In genomic region chr6:19214700-19215099, GRCm38 (mm10) we compare ENCODE assay signal across 27 mouse cellular contexts.
DNase-seq lines count a peak whose midpoint lies in the region; ATAC-seq and TF ChIP-seq lines count a peak whose summit lies in the region.
"Had no signal": no experiment of that assay in that cellular context is flagged by ENCODE, and none has a peak within 500 bp of the region (broad histone marks: within the 10 kb centered on the region; RNA-seq: fewer than 3 reads in every experiment).

No protein-coding gene starts in this region.

- no peaks in the 10 kb centered on the region for H3K4me1 ChIP-seq in midbrain, postnatal 0 days (ENCODE audit: insufficient read depth, low read length)
- H3K4me1 ChIP-seq in midbrain, embryonic 11.5 days (ENCODE audit: control insufficient read depth, insufficient read depth, low read length) = no peaks in the 10 kb centered on the region
- H3K4me1 ChIP-seq: embryonic facial prominence, embryonic 10.5 days; heart, embryonic 12.5 days; kidney, embryonic 15.5 days; limb, embryonic 15.5 days; megakaryocyte, embryonic 14.5 days; neural tube, embryonic 12.5 days had no signal

- H3K9me3 ChIP-seq in midbrain, postnatal 0 days (ENCODE audit: low read length) = no peaks in the 10 kb centered on the region
- no peaks in the 10 kb centered on the region for H3K9me3 ChIP-seq in midbrain, embryonic 11.5 days (ENCODE audit: control insufficient read depth, low read length)
- H3K9me3 ChIP-seq: embryonic facial prominence, embryonic 10.5 days; kidney, embryonic 15.5 days; limb, embryonic 15.5 days; megakaryocyte, embryonic 14.5 days; neural tube, embryonic 12.5 days had no signal

- H3K4me2 ChIP-seq in midbrain, postnatal 0 days (ENCODE audit: low read depth, low read length, poor library complexity, severe bottlenecking) = no peak overlapping the region
- no peak overlapping the region for H3K4me2 ChIP-seq in midbrain, embryonic 11.5 days
- H3K4me2 ChIP-seq: heart, embryonic 12.5 days; kidney, embryonic 15.5 days; limb, embryonic 15.5 days; lung, embryonic 14.5 days; neural tube, embryonic 12.5 days had no signal

- peak; percentile 80; the same call in 1 of the 2 replicates for ATAC-seq in cerebellum, adult (ENCODE audit: insufficient number of reproducible peaks, low FRiP score, low TSS enrichment)
- no peak for ATAC-seq in midbrain, postnatal 0 days (ENCODE audit: low FRiP score)
- no peak for ATAC-seq in midbrain, embryonic 11.5 days (ENCODE audit: low FRiP score)

- WGBS in midbrain, postnatal 0 days = 86% methylated on average over 1 of the region's 1 CpGs
- 91% methylated on average over 1 of the region's 1 CpGs for WGBS in midbrain, embryonic 11.5 days

- no peak overlapping the region for H3K27ac ChIP-seq in midbrain, postnatal 0 days (ENCODE audit: low read depth, low read length)
- H3K27ac ChIP-seq in midbrain, embryonic 11.5 days (ENCODE audit: low read depth, low read length) = no peak overlapping the region
- H3K27ac ChIP-seq: embryonic facial prominence, embryonic 10.5 days; kidney, embryonic 15.5 days; limb, embryonic 15.5 days; liver, embryonic 14.5 days; neural tube, embryonic 12.5 days had no signal

- DNase-seq in cerebellum, postnatal 4 days (ENCODE audit: low spot score in 2 of 2) = no peak
- peak; percentile 16 for DNase-seq in midbrain, postnatal 0 days (ENCODE audit: low spot score)
- no peak for DNase-seq in midbrain, embryonic 11.5 days (ENCODE audit: low spot score, missing footprints)
- DNase-seq in cerebellum, postnatal 10 days = peak; percentile 53 to 63
- no peak for DNase-seq in T-cell, adult 2 months (ENCODE audit: low spot score)
- no peak for DNase-seq in yolk sac, embryonic 10.5 days (ENCODE audit: low spot score)
- no peak for DNase-seq in lung, postnatal 10 days
- DNase-seq: adrenal gland, postnatal 14 days; gastrocnemius, postnatal 14 days; heart, adult 18-20 months; heart, postnatal 14 days; kidney, adult 11 months; kidney, postnatal 36 days; layer of hippocampus, postnatal 36 days; lung, embryonic 14.5 days; lung, postnatal 36 days; midbrain, embryonic 14.5 days; retina, postnatal 1 day; thymus, postnatal 4 days had no signal

- no peak overlapping the region for H3K9ac ChIP-seq in midbrain, postnatal 0 days (replicated peaks; ENCODE audit: low read length, poor library complexity, severe bottlenecking)
- H3K9ac ChIP-seq in midbrain, embryonic 11.5 days (ENCODE audit: low read length) = no peak overlapping the region
- H3K9ac ChIP-seq: heart, embryonic 12.5 days; kidney, embryonic 15.5 days; limb, embryonic 15.5 days; liver, embryonic 14.5 days; lung, embryonic 14.5 days; neural tube, embryonic 12.5 days had no signal

- TF ChIP-seq CTCF in midbrain, postnatal 0 days (IDR thresholded peaks at IDR 0.05) = no peak

- H3K36me3 ChIP-seq in midbrain, postnatal 0 days (ENCODE audit: insufficient read depth, low read length) = no peaks in the 10 kb centered on the region
- no peaks in the 10 kb centered on the region for H3K36me3 ChIP-seq in midbrain, embryonic 11.5 days (ENCODE audit: control insufficient read depth, insufficient read depth, low read length)
- H3K36me3 ChIP-seq: embryonic facial prominence, embryonic 10.5 days; heart, embryonic 12.5 days; kidney, embryonic 15.5 days; limb, embryonic 15.5 days; neural tube, embryonic 12.5 days had no signal

- no peaks in the 10 kb centered on the region for H3K27me3 ChIP-seq in midbrain, postnatal 0 days (ENCODE audit: insufficient read depth, low read length)
- H3K27me3 ChIP-seq in midbrain, embryonic 11.5 days (ENCODE audit: control insufficient read depth, insufficient read depth, low read length) = no peaks in the 10 kb centered on the region
- H3K27me3 ChIP-seq: heart, embryonic 12.5 days; kidney, embryonic 15.5 days; limb, embryonic 15.5 days; megakaryocyte, embryonic 14.5 days; neural tube, embryonic 12.5 days had no signal

- no peak overlapping the region for H3K4me3 ChIP-seq in midbrain, postnatal 0 days (ENCODE audit: low read depth, low read length)
- H3K4me3 ChIP-seq in midbrain, embryonic 11.5 days (ENCODE audit: low read depth, low read length) = no peak overlapping the region
- H3K4me3 ChIP-seq: embryonic facial prominence, embryonic 10.5 days; heart, embryonic 12.5 days; kidney, embryonic 15.5 days; limb, embryonic 15.5 days; megakaryocyte, embryonic 14.5 days; neural tube, embryonic 12.5 days had no signal

Comparison
In these comparisons a context has a peak if more than half of its experiments do, and no peak if none do; other contexts are left out.
1. DNase-seq: peak in midbrain, postnatal 0 days (single experiment) and cerebellum, postnatal 10 days (2 of 2); none in cerebellum, postnatal 4 days (0 of 2), midbrain, embryonic 11.5 days (single experiment), T-cell, adult 2 months (single experiment), yolk sac, embryonic 10.5 days (single experiment) and lung, postnatal 10 days (single experiment).